Mouse (Mus musculus): Measurements from ENCODE around the gene Pde4d. TPM values are rescaled to one million over a fixed set of nuclear protein-coding genes. Genes with fewer than 3 reads are reported as not detected.

The Pde4d gene
- polyA plus RNA-seq, 1 experiment from 2014 or later = 29.2 TPM

DNA sequence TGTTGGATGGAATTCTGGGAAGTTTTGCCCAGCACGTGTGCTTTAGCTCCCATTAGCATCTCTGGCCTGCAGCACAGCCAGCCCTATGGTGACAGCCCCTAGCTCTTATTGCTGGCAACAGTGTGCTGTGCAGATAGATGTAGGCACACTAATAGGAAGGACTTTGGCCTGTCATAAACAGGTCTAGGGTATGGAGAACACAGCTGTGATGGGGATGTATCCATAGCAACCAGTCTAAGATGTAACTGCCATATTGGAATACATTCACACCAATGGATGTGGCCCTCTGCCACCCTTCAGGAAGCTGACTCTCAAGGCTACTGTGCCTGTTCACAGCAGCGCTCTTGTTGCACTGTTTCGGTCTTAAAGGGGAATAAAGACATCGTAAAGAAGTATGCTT, 1462.9 kb downstream of the Pde4d start:
- ATAC-seq (ENCODE audit: insufficient number of reproducible peaks, insufficient read depth, low FRiP score, low read depth) = no peak
- no peaks in the 10 kb centered on the region for H3K9me3 ChIP-seq (ENCODE audit: control insufficient read depth, low read length)
- H3K9ac ChIP-seq (ENCODE audit: low read length) = no peak overlapping the region
- H3K4me3 ChIP-seq (ENCODE audit: control insufficient read depth in 1 of 2, insufficient read depth in 1 of 2, low read depth in 1 of 2, low read length in 2 of 2) = no peak overlapping the region
- no peaks in the 10 kb centered on the region for H3K36me3 ChIP-seq (ENCODE audit: control insufficient read depth, insufficient read depth, low read length)
- 81% methylated on average over 4 of the region's 4 CpGs for WGBS
- peak overlapping the region in 1 of 2 experiments; percentile 78; a peak in 1 of 4 replicates for H3K27ac ChIP-seq (replicated peaks in 1 of 2; ENCODE audit: control insufficient read depth in 1 of 2, insufficient read depth in 1 of 2, low read depth in 2 of 2, low read length in 2 of 2)
- H3K27me3 ChIP-seq (ENCODE audit: control insufficient read depth, insufficient read depth, low read length) = no peaks in the 10 kb centered on the region
- peaks cover 30 to 74% of the 10 kb centered on the region in 2 experiments for H3K4me1 ChIP-seq (ENCODE audit: control insufficient read depth in 2 of 2, insufficient read depth in 2 of 2, low read length in 2 of 2)
- no peak overlapping the region for H3K4me2 ChIP-seq (ENCODE audit: low read length)

DNA sequence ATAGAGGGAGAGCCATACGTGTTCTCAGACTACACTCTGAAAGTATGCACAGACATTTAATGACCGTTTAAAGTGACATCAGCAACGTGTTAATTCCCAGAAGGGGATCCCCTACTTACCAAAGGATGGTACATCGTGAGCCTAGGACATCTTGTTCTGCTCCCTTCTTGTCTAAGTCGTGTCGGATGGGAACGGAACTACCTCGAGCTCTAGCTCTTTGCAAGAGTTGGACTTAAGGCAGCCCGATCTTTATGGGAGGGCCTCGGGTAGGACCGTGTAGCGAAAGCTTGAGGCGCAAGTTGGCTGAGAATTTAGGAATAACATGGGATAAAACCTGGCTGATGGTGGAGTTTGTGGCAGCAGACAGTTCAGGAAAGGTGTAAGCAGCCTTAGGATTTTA, 1464.5 kb downstream of the Pde4d start:
- H3K9ac ChIP-seq (ENCODE audit: low read length) = no peak overlapping the region
- H3K27me3 ChIP-seq (ENCODE audit: control insufficient read depth, insufficient read depth, low read length) = no peaks in the 10 kb centered on the region
- no peaks in the 10 kb centered on the region for H3K9me3 ChIP-seq (ENCODE audit: control insufficient read depth, low read length)
- 89% methylated on average over 13 of the region's 13 CpGs for WGBS
- no peak overlapping the region for H3K27ac ChIP-seq (replicated peaks in 1 of 2; ENCODE audit: control insufficient read depth in 1 of 2, insufficient read depth in 1 of 2, low read depth in 2 of 2, low read length in 2 of 2)
- peaks cover 36 to 80% of the 10 kb centered on the region in 2 experiments for H3K4me1 ChIP-seq (ENCODE audit: control insufficient read depth in 2 of 2, insufficient read depth in 2 of 2, low read length in 2 of 2)
- H3K36me3 ChIP-seq (ENCODE audit: control insufficient read depth, insufficient read depth, low read length) = no peaks in the 10 kb centered on the region
- H3K4me2 ChIP-seq (ENCODE audit: low read length) = no peak overlapping the region
- no peak for ATAC-seq (ENCODE audit: insufficient number of reproducible peaks, insufficient read depth, low FRiP score, low read depth)
- no peak overlapping the region for H3K4me3 ChIP-seq (ENCODE audit: control insufficient read depth in 1 of 2, insufficient read depth in 1 of 2, low read depth in 1 of 2, low read length in 2 of 2)

DNA sequence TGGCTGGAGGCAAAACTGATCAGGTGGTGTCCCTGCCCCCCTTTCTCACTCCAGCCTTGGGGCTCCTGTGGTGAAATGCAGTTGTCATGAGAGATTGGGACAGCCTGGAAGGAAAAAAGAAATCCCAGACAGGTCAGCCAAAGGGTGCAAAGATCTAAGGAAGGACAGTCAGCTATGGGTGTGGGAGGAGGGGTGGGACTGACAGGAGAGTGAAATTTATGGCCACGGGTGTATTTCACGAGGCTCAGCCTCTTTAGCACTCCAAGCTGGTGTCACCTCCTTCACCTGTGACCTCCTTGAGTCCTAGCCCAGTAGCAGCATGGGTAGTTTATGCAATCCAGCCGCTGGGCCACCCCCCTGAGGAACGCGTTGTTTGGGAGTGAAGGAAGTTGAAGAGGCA, 1465.1 kb downstream of the Pde4d start:
- no peaks in the 10 kb centered on the region for H3K27me3 ChIP-seq (ENCODE audit: control insufficient read depth, insufficient read depth, low read length)
- peak overlapping the region; percentile 34 to 72; a peak in 3 of 4 replicates for H3K27ac ChIP-seq (replicated peaks in 1 of 2; ENCODE audit: control insufficient read depth in 1 of 2, insufficient read depth in 1 of 2, low read depth in 2 of 2, low read length in 2 of 2)
- no peak overlapping the region for H3K4me3 ChIP-seq (ENCODE audit: control insufficient read depth in 1 of 2, insufficient read depth in 1 of 2, low read depth in 1 of 2, low read length in 2 of 2)
- H3K9me3 ChIP-seq (ENCODE audit: control insufficient read depth, low read length) = no peaks in the 10 kb centered on the region
- peaks cover 34 to 82% of the 10 kb centered on the region in 2 experiments for H3K4me1 ChIP-seq (ENCODE audit: control insufficient read depth in 2 of 2, insufficient read depth in 2 of 2, low read length in 2 of 2)
- no peak for ATAC-seq (ENCODE audit: insufficient number of reproducible peaks, insufficient read depth, low FRiP score, low read depth)
- H3K4me2 ChIP-seq (ENCODE audit: low read length) = no peak overlapping the region
- no peak overlapping the region for H3K9ac ChIP-seq (ENCODE audit: low read length)
- H3K36me3 ChIP-seq (ENCODE audit: control insufficient read depth, insufficient read depth, low read length) = no peaks in the 10 kb centered on the region
- WGBS = 28% methylated on average over 5 of the region's 5 CpGs

DNA sequence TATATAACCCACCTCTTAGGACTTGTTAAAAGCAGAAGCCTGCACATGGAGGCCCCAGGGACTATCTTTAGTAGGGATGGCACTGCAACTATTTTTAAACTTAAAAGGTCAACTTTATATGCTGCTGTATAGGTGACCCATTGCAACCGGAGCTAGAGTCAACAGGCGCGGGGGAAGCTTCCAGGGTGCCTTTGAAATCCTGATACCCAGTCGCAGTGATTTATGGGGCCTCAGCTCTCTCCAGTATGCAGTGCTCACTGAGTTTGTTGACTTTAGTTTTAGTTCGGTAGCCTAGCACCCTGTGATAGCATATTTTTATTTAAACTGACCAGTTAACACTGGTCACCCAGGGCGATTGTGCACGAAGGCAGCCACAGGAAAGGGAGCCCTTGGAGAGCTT, 1465.8 kb downstream of the Pde4d start:
- H3K9me3 ChIP-seq (ENCODE audit: control insufficient read depth, low read length) = no peaks in the 10 kb centered on the region
- WGBS = 28% methylated on average over 7 of the region's 7 CpGs
- peak overlapping the region; percentile 26; the same call in 1 of the 2 replicates for H3K4me2 ChIP-seq (ENCODE audit: low read length)
- H3K27me3 ChIP-seq (ENCODE audit: control insufficient read depth, insufficient read depth, low read length) = no peaks in the 10 kb centered on the region
- H3K9ac ChIP-seq (ENCODE audit: low read length) = 0 out of 2 replicates have a peak overlapping the region, but pooled peaks have one; percentile 41
- ATAC-seq (ENCODE audit: insufficient number of reproducible peaks, insufficient read depth, low FRiP score, low read depth) = 0 out of 2 replicates have a peak, but pooled peaks have one; percentile 18
- H3K36me3 ChIP-seq (ENCODE audit: control insufficient read depth, insufficient read depth, low read length) = no peaks in the 10 kb centered on the region
- H3K27ac ChIP-seq (replicated peaks in 1 of 2; ENCODE audit: control insufficient read depth in 1 of 2, insufficient read depth in 1 of 2, low read depth in 2 of 2, low read length in 2 of 2) = peak overlapping the region in 1 of 2 experiments; percentile 72; a peak in 3 of 4 replicates
- peaks cover 34 to 81% of the 10 kb centered on the region in 2 experiments for H3K4me1 ChIP-seq (ENCODE audit: control insufficient read depth in 2 of 2, insufficient read depth in 2 of 2, low read length in 2 of 2)
- H3K4me3 ChIP-seq (ENCODE audit: control insufficient read depth in 1 of 2, insufficient read depth in 1 of 2, low read depth in 1 of 2, low read length in 2 of 2) = no peak overlapping the region

DNA sequence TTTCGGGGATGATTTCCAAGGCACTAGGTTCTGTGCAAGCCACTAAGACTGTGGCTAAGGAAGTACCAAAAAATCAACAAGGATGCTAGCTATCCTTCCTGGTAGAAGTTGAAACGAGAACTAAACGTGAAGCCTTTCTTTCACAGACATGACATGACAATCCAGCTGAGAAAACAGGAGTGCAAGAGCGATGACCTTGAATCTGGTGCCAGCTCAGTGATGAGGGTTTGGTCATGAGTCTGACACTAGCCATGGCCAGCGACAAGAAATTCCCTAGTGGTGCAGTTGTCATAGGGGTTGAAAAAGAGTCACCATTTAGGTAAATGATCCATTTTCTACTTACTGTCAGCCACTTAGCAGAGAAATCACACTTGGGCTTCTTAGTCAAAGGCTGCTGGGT, 1466.2 kb downstream of the Pde4d start:
- Histone ChIP-seq H3K9ac (ENCODE audit: low read length) (0 out of 2 replicates have a peak overlapping the region, but pooled peaks have one; percentile 41), H3K4me2 (ENCODE audit: low read length) (0 out of 2 replicates have a peak overlapping the region, but pooled peaks have one; percentile 26), H3K9me3 (ENCODE audit: control insufficient read depth, low read length) (no peaks in the 10 kb centered on the region), H3K4me3 (ENCODE audit: control insufficient read depth in 1 of 2, insufficient read depth in 1 of 2, low read depth in 1 of 2, low read length in 2 of 2) (no peak overlapping the region), H3K27me3 (ENCODE audit: control insufficient read depth, insufficient read depth, low read length) (no peaks in the 10 kb centered on the region), H3K4me1 (ENCODE audit: control insufficient read depth in 2 of 2, insufficient read depth in 2 of 2, low read length in 2 of 2) (peaks cover 34 to 77% of the 10 kb centered on the region in 2 experiments), H3K36me3 (ENCODE audit: control insufficient read depth, insufficient read depth, low read length) (no peaks in the 10 kb centered on the region), H3K27ac (replicated peaks in 1 of 2; ENCODE audit: control insufficient read depth in 1 of 2, insufficient read depth in 1 of 2, low read depth in 2 of 2, low read length in 2 of 2) (peak overlapping the region; percentile 22 to 72; a peak in 3 of 4 replicates)
- no peak for ATAC-seq (ENCODE audit: insufficient number of reproducible peaks, insufficient read depth, low FRiP score, low read depth)
- WGBS = 47% methylated on average over 5 of the region's 5 CpGs

DNA sequence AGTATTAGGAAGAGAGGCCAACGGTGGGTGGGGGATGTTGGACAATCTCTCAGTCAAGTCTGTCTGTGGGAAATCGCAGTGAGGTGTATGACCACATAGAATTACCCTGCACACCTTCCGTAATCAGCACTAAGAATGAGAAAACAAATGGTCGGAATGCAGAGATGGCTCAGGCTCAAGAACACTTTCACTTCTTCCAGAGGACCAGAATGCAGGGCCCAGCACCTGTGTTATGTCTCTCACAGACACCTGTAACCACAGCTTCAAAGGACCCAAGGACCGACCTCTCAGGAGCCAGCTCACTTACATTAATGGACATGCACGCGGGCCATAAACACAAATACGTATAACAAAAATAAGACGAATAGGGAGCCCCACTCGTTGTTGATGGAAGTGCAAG, 1467.8 kb downstream of the Pde4d start:
- Histone ChIP-seq H3K27ac (replicated peaks in 1 of 2; ENCODE audit: control insufficient read depth in 1 of 2, insufficient read depth in 1 of 2, low read depth in 2 of 2, low read length in 2 of 2) (0 out of 4 replicates have a peak overlapping the region, but pooled peaks of 1 of the 2 experiments have one; percentile 25), H3K4me3 (ENCODE audit: control insufficient read depth in 1 of 2, insufficient read depth in 1 of 2, low read depth in 1 of 2, low read length in 2 of 2) (no peak overlapping the region)
- WGBS = 72% methylated on average over 10 of the region's 10 CpGs

DNA sequence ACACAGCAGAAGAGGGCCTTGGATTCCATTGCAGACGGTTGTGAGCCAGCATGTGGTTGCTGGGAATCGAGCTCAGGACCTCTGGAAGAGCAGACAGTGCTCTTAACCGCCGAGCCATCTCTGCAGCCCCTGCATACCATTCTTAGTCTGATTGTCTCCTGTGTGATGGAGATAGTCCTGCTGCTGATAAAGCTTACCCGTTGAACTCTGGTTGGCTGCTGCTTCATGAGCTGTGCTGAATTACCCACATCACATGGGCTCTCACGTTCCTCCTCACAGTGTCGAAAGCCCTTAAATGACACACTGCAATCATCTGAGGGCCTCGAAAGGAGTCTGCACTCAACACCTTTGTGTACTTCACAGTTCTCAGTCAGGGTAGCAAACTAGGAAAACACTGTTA, 1468.9 kb downstream of the Pde4d start:
- H3K36me3 ChIP-seq (ENCODE audit: control insufficient read depth, insufficient read depth, low read length) = no peaks in the 10 kb centered on the region
- no peak overlapping the region for H3K4me2 ChIP-seq (ENCODE audit: low read length)
- H3K4me3 ChIP-seq (ENCODE audit: control insufficient read depth in 1 of 2, insufficient read depth in 1 of 2, low read depth in 1 of 2, low read length in 2 of 2) = no peak overlapping the region
- peaks cover 36 to 66% of the 10 kb centered on the region in 2 experiments for H3K4me1 ChIP-seq (ENCODE audit: control insufficient read depth in 2 of 2, insufficient read depth in 2 of 2, low read length in 2 of 2)
- no peak overlapping the region; a peak in 1 of 4 replicates for H3K27ac ChIP-seq (replicated peaks in 1 of 2; ENCODE audit: control insufficient read depth in 1 of 2, insufficient read depth in 1 of 2, low read depth in 2 of 2, low read length in 2 of 2)
- no peak for ATAC-seq (ENCODE audit: insufficient number of reproducible peaks, insufficient read depth, low FRiP score, low read depth)
- 18% methylated on average over 8 of the region's 8 CpGs for WGBS
- H3K9ac ChIP-seq (ENCODE audit: low read length) = no peak overlapping the region
- no peaks in the 10 kb centered on the region for H3K27me3 ChIP-seq (ENCODE audit: control insufficient read depth, insufficient read depth, low read length)
- no peaks in the 10 kb centered on the region for H3K9me3 ChIP-seq (ENCODE audit: control insufficient read depth, low read length)

More for the DNA sequence above, 1467.8 kb downstream of the Pde4d start:
- no peak for ATAC-seq (ENCODE audit: insufficient number of reproducible peaks, insufficient read depth, low FRiP score, low read depth)
- H3K9ac ChIP-seq (ENCODE audit: low read length) = no peak overlapping the region
- H3K36me3 ChIP-seq (ENCODE audit: control insufficient read depth, insufficient read depth, low read length) = no peaks in the 10 kb centered on the region
- no peaks in the 10 kb centered on the region for H3K9me3 ChIP-seq (ENCODE audit: control insufficient read depth, low read length)
- peaks cover 34 to 62% of the 10 kb centered on the region in 2 experiments for H3K4me1 ChIP-seq (ENCODE audit: control insufficient read depth in 2 of 2, insufficient read depth in 2 of 2, low read length in 2 of 2)
- H3K27me3 ChIP-seq (ENCODE audit: control insufficient read depth, insufficient read depth, low read length) = no peaks in the 10 kb centered on the region
- peak overlapping the region; percentile 16; the same call in 1 of the 2 replicates for H3K4me2 ChIP-seq (ENCODE audit: low read length)

DNA sequence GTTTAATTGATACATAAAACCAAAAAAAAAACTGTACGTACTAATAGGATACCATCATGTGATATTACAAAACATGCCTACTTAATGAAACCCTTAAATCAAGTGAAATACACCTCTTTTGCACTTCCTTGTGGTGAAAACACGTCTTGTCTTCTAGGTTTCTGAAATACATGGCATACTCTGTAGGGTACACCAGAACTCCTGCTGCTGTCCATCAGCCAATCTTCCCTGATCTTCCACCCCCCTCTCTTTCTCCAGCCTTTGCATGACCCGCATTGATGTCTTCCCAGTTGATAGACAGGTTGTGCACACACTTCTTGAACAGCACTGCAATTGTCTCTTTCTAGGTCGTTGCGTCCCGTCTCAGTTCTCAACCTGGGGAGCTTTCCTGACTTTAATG, 1470.5 kb downstream of the Pde4d start:
- Histone ChIP-seq H3K27me3 (ENCODE audit: control insufficient read depth, insufficient read depth, low read length) (no peaks in the 10 kb centered on the region), H3K27ac (replicated peaks in 1 of 2; ENCODE audit: control insufficient read depth in 1 of 2, insufficient read depth in 1 of 2, low read depth in 2 of 2, low read length in 2 of 2) (no peak overlapping the region), H3K4me2 (ENCODE audit: low read length) (no peak overlapping the region), H3K36me3 (ENCODE audit: control insufficient read depth, insufficient read depth, low read length) (no peaks in the 10 kb centered on the region), H3K9me3 (ENCODE audit: control insufficient read depth, low read length) (no peaks in the 10 kb centered on the region), H3K9ac (ENCODE audit: low read length) (no peak overlapping the region), H3K4me1 (ENCODE audit: control insufficient read depth in 2 of 2, insufficient read depth in 2 of 2, low read length in 2 of 2) (peaks cover 28 to 50% of the 10 kb centered on the region in 2 experiments), H3K4me3 (ENCODE audit: control insufficient read depth in 1 of 2, insufficient read depth in 1 of 2, low read depth in 1 of 2, low read length in 2 of 2) (no peak overlapping the region)
- WGBS = 88% methylated on average over 6 of the region's 6 CpGs
- ATAC-seq (ENCODE audit: insufficient number of reproducible peaks, insufficient read depth, low FRiP score, low read depth) = no peak
